Mouse (Mus musculus) stomach, embryonic 14.5 days (tissue): Measurements from ENCODE around the gene Stn1. TPM values are rescaled to one million over a fixed set of nuclear protein-coding genes. Genes with fewer than 3 reads are reported as not detected.

Source experiments
- ATAC-seq: fragments of 200-750 bp; cut with Nextera tagmentation; 2 replicates; pipeline ENCODE4 v1.8.0; 2017; ENCODE audit warnings: low read depth, moderate TSS enrichment; ENCODE audit not compliant: insufficient number of reproducible peaks, insufficient read depth, low FRiP score
- H3K27ac ChIP-seq: fragments of 300-500 bp; sonication (generic); 2 replicates; pipeline ENCODE4 v1.5.1; 2014; ENCODE audit warnings: mild to moderate bottlenecking, low read length, moderate library complexity, mixed read lengths
- H3K27me3 ChIP-seq: fragments of 300-500 bp; sonication (generic); 2 replicates; pipeline ENCODE4 v1.6.1; 2014; ENCODE audit warnings: low read length, control low read depth, mixed read lengths; ENCODE audit not compliant: control insufficient read depth, insufficient read depth
- H3K36me3 ChIP-seq: fragments of 300-500 bp; sonication (generic); 2 replicates; pipeline ENCODE4 v1.6.1; 2014; ENCODE audit warnings: mild to moderate bottlenecking, control low read depth, low read length, moderate library complexity, mixed read lengths; ENCODE audit not compliant: control insufficient read depth, insufficient read depth
- H3K4me1 ChIP-seq: fragments of 300-500 bp; sonication (generic); 2 replicates; pipeline ENCODE4 v1.6.1; 2014; ENCODE audit warnings: low read length, control low read depth, mixed read lengths; ENCODE audit not compliant: control insufficient read depth, insufficient read depth
- H3K4me2 ChIP-seq: fragments of 300-500 bp; sonication (generic); replicated peaks from 2 replicates; pipeline ENCODE4 v1.6.1; 2014; ENCODE audit warnings: low read depth, low read length, control low read depth
- H3K4me3 ChIP-seq: fragments of 300-500 bp; sonication (generic); 2 replicates; pipeline ENCODE4 v1.5.1; 2014; ENCODE audit warnings: low read depth, low read length, control low read depth
- H3K9ac ChIP-seq: fragments of 300-500 bp; sonication (generic); replicated peaks from 2 replicates; pipeline ENCODE4 v1.6.1; 2014; ENCODE audit warnings: low read depth, mild to moderate bottlenecking, control low read depth, low read length, moderate library complexity, mixed read lengths
- H3K9me3 ChIP-seq: fragments of 300-500 bp; sonication (generic); 2 replicates; pipeline ENCODE4 v1.6.1; 2016; ENCODE audit warnings: low read depth, low read length, control low read depth; ENCODE audit not compliant: control insufficient read depth
- WGBS: fragments of 180-500 bp; shearing (Covaris S2); extraction: QIAGEN DNeasy Blood & Tissue Kit; methylation state at CpG from one replicate; pipeline ENCODE4 v1.1.7; 2014; 5-methylcytosine and 5-hydroxymethylcytosine counted together
- polyA plus RNA-seq: library from polyadenylated mRNA; unstranded; fragments of >200 nt; fragmentation: Nextera tagmentation; extraction: Ambion mirVana; gene quantifications from 2 replicates; pipeline ENCODE4 v1.2.1, GENCODE M21; 2014

Gene Stn1
- polyA plus RNA-seq, 1 experiment from 2014 or later: 68.4 TPM

- no peak for ATAC-seq
- Histone ChIP-seq H3K36me3 (no peaks in the 10 kb centered on the region), H3K9me3 (no peaks in the 10 kb centered on the region), H3K4me1 (peaks cover 1% of the 10 kb centered on the region; the same call in 1 of the 2 replicates), H3K27ac (no peak overlapping the region), H3K9ac (no peak overlapping the region), H3K4me2 (no peak overlapping the region), H3K4me3 (no peak overlapping the region), H3K27me3 (no peaks in the 10 kb centered on the region)
- WGBS: 91% methylated on average over 5 of the region's 5 CpGs
Observed at GRCm38 (mm10) chr19:47570042-47570441, 32.7 kb upstream of the Stn1 start.

DNA sequence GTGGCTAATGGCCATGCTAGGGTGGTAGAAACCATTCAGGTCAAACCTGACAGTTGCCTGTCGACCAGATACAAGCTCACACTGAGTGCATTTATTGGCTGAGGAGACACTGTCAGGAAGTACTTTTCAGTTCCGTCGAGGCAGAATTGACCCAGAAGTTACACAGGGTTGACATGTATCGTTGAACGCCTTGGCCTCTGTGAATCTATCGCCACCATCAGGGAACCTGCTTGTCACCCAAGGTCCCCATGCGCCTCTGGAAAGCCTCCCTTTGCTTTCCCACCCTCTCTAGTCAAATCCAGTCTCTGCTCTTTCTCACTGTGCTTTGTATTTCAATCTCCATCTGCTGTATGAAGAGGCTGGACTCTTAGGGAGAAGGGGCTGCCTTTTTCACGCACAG is 28.7 kb upstream of the Stn1 start:
- no peaks in the 10 kb centered on the region for H3K9me3 ChIP-seq
- H3K9ac ChIP-seq: no peak overlapping the region
- no peak overlapping the region for H3K27ac ChIP-seq
- H3K27me3 ChIP-seq: no peaks in the 10 kb centered on the region
- H3K36me3 ChIP-seq: no peaks in the 10 kb centered on the region
- 78% methylated on average over 8 of the region's 8 CpGs for WGBS
- H3K4me3 ChIP-seq: no peak overlapping the region
- no peak for ATAC-seq
- H3K4me1 ChIP-seq: peaks cover 10% of the 10 kb centered on the region
- no peak overlapping the region for H3K4me2 ChIP-seq

DNA sequence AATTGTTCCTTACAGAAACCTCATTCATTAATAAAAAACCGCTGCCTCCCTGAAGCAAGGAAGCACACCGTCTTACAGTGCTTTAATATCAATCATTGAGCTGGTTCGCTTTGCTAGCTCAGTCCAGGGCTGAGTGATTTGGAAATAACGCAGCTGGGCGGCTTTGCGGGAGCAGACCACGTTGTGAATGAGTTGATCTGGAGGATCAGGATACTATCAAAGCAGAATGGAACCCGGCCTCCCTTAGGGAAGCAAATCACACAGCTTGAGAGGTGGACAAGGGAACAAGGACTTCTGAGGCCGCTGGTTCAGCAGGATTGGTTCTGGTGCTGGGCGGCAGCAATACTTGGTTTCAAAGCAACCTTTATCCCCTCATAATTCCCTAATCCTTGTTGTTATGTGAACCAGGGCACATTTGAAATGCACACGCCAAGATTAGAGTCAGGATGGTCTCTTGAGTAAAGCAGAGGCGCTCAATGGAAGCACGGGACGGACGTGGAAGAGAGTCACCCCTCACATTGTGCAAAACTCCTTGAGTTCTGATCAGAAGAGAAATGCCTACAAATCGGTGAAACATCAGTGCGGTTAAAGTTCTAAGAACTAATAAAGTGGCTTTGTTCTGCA is 27.8 kb upstream of the Stn1 start:
- no peak overlapping the region for H3K9ac ChIP-seq
- no peak for ATAC-seq
- 47% methylated on average over 17 of the region's 17 CpGs for WGBS
- H3K27ac ChIP-seq: no peak overlapping the region
- H3K4me3 ChIP-seq: no peak overlapping the region
- no peaks in the 10 kb centered on the region for H3K27me3 ChIP-seq
- no peak overlapping the region for H3K4me2 ChIP-seq
- no peaks in the 10 kb centered on the region for H3K36me3 ChIP-seq
- peaks cover 10% of the 10 kb centered on the region for H3K4me1 ChIP-seq
- H3K9me3 ChIP-seq: no peaks in the 10 kb centered on the region

- peaks cover 10% of the 10 kb centered on the region for H3K4me1 ChIP-seq
- no peak overlapping the region for H3K9ac ChIP-seq
- peak overlapping the region; percentile 11 for H3K4me2 ChIP-seq
- no peak for ATAC-seq
- no peaks in the 10 kb centered on the region for H3K36me3 ChIP-seq
- H3K27ac ChIP-seq: no peak overlapping the region
- WGBS: 31% methylated on average over 13 of the region's 13 CpGs
- no peaks in the 10 kb centered on the region for H3K9me3 ChIP-seq
- H3K27me3 ChIP-seq: no peaks in the 10 kb centered on the region
- H3K4me3 ChIP-seq: no peak overlapping the region
Observed at GRCm38 (mm10) chr19:47563715-47564114, 26.4 kb upstream of the Stn1 start.

DNA sequence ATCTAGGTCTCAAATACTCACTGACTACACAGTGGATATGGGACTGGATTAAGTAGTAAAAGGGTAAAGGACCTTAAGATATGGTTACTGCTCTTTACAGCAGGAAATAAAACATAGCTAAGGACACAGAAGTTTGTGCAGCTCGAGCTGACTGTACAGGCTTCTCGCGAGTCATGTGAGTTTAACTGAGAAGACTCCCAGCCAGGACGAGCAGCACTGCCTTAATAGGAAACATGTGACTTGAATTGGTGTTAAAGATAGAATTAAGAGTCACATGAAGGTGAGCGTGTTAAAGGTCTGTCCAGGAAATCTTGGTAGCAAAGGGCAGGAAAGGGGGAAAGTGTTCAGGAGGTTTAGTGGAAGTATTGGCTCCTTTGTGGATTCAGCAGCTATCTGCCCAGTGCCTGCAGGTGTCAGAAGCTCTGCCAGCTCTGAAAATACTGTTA is 24.7 kb upstream of the Stn1 start:
- H3K4me2 ChIP-seq: no peak overlapping the region
- H3K36me3 ChIP-seq: no peaks in the 10 kb centered on the region
- peak overlapping the region; percentile 13; the same call in 1 of the 2 replicates for H3K27ac ChIP-seq
- H3K9ac ChIP-seq: no peak overlapping the region
- ATAC-seq: peak; percentile 64
- peaks cover 10% of the 10 kb centered on the region for H3K4me1 ChIP-seq
- 44% methylated on average over 5 of the region's 5 CpGs for WGBS
- no peak overlapping the region for H3K4me3 ChIP-seq
- H3K9me3 ChIP-seq: no peaks in the 10 kb centered on the region
- H3K27me3 ChIP-seq: no peaks in the 10 kb centered on the region

- 63% methylated on average over 12 of the region's 12 CpGs for WGBS
- Histone ChIP-seq H3K27ac (no peak overlapping the region), H3K9ac (no peak overlapping the region), H3K36me3 (no peaks in the 10 kb centered on the region), H3K9me3 (no peaks in the 10 kb centered on the region), H3K4me2 (no peak overlapping the region), H3K27me3 (no peaks in the 10 kb centered on the region), H3K4me3 (no peak overlapping the region), H3K4me1 (peaks cover 10% of the 10 kb centered on the region)
- ATAC-seq: no peak
Observed at GRCm38 (mm10) chr19:47560544-47561161, 23.3 kb upstream of the Stn1 start.

GRCm38 (mm10) chr19:47559751-47560512 is 22.6 kb upstream of the Stn1 start:
- H3K4me2 ChIP-seq: no peak overlapping the region
- WGBS: 51% methylated on average over 14 of the region's 14 CpGs
- H3K4me3 ChIP-seq: no peak overlapping the region
- peak overlapping the region; percentile 34; the same call in 1 of the 2 replicates for H3K27ac ChIP-seq
- H3K9ac ChIP-seq: no peak overlapping the region
- H3K27me3 ChIP-seq: no peaks in the 10 kb centered on the region
- no peaks in the 10 kb centered on the region for H3K9me3 ChIP-seq
- H3K36me3 ChIP-seq: no peaks in the 10 kb centered on the region
- peaks cover 8% of the 10 kb centered on the region for H3K4me1 ChIP-seq
- no peak for ATAC-seq

DNA sequence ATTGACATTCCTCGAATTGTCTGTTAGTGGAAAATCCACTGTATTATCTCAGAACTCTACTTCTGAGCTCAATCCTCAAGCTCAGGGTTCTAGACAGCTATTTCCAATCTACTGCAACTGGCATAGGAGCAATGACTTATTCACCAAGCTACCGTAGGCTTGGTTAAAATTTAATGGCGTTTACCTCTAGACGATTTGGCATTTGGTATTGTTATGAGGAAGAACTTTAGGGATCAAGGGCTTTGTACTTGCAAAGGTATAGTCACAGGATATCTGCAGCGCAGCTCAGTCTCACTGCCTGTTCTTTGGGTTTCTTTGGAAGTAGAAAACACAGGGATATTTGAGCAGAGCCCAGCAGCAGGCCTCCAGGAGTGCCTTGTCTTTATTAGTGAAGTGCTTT is 21.8 kb upstream of the Stn1 start:
- ATAC-seq: no peak
- H3K9ac ChIP-seq: no peak overlapping the region
- H3K9me3 ChIP-seq: no peaks in the 10 kb centered on the region
- H3K4me2 ChIP-seq: no peak overlapping the region
- H3K36me3 ChIP-seq: no peaks in the 10 kb centered on the region
- H3K27ac ChIP-seq: peak overlapping the region; percentile 34; the same call in 1 of the 2 replicates
- H3K27me3 ChIP-seq: no peaks in the 10 kb centered on the region
- 65% methylated on average over 5 of the region's 5 CpGs for WGBS
- peaks cover 8% of the 10 kb centered on the region for H3K4me1 ChIP-seq
- H3K4me3 ChIP-seq: no peak overlapping the region
